Mouse (Mus musculus): ENCODE measurements at regions not wholly inside any gene's neighbourhood (a gene's known extent, or its start where the extent isn't known, plus 50 kb on each side); places are given as distances from the start of the nearest gene placed in this dataset.

- no peak for TF ChIP-seq CTCF (conservative IDR thresholded peaks at IDR 0.05; ENCODE audit: insufficient read depth, insufficient read length, low read depth, low read length)
- no peak for TF ChIP-seq POLR2A (IDR thresholded peaks at IDR 0.05; ENCODE audit: low read depth, low read length)
Observed at GRCm38 (mm10) chr13:97667313-97667712, 93.1 kb downstream of the Gm10260 start.
